ENCODE assay signal across 12 mouse cellular contexts in the genomic region with DNA sequence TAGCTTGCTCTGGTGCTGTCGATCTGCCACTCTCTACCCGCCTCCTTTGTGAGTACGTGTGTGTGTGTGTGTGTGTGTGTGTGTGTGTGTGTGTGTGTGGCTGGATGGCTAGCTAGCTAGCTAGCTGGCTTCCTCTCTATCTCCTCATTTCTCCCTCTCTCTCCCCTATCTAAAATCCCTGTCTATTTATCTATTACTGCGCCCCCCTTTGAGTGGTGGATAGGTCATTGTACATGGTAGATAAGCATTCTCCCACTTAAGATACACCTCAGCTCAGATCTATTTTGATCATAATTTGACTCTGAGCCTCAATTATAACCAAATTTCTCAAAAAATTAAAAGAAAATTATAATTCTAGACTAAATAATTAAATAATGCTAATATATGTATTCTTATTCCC.
"Had no signal": no experiment of that assay in that cellular context is flagged by ENCODE, and none has a peak within 500 bp of the region (broad histone marks: within the 10 kb centered on the region; RNA-seq: fewer than 3 reads in every experiment).

No protein-coding gene starts in this region.

- H3K27me3 ChIP-seq: intestine, embryonic 15.5 days; limb, embryonic 12.5 days; lung, embryonic 15.5 days; midbrain, embryonic 13.5 days had no signal

- H3K4me1 ChIP-seq: intestine, embryonic 15.5 days; limb, embryonic 12.5 days; lung, embryonic 15.5 days; midbrain, embryonic 13.5 days had no signal

- H3K36me3 ChIP-seq: intestine, embryonic 15.5 days; limb, embryonic 12.5 days; lung, embryonic 15.5 days; midbrain, embryonic 13.5 days had no signal

- H3K4me2 ChIP-seq: intestine, embryonic 15.5 days; limb, embryonic 12.5 days; lung, embryonic 15.5 days; midbrain, embryonic 13.5 days had no signal

- H3K9me3 ChIP-seq: intestine, embryonic 15.5 days; limb, embryonic 12.5 days; lung, embryonic 15.5 days; midbrain, embryonic 13.5 days had no signal

- H3K27ac ChIP-seq: intestine, embryonic 15.5 days; limb, embryonic 12.5 days; lung, embryonic 15.5 days; macrophage; midbrain, embryonic 13.5 days had no signal

- H3K9ac ChIP-seq: intestine, embryonic 15.5 days; limb, embryonic 12.5 days; lung, embryonic 15.5 days; midbrain, embryonic 13.5 days had no signal

- H3K4me3 ChIP-seq: intestine, embryonic 15.5 days; limb, embryonic 12.5 days; lung, embryonic 15.5 days; midbrain, embryonic 13.5 days had no signal

- DNase-seq: kidney, adult 18-20 months; kidney, postnatal 25 days; layer of hippocampus, adult 9-11 months; lung, postnatal 14 days; right cerebral cortex, adult 18-20 months; right cerebral cortex, postnatal 25 days; thymus, postnatal 4 days had no signal

- ATAC-seq: intestine, embryonic 15.5 days; midbrain, embryonic 13.5 days had no signal
